Mouse (Mus musculus): ENCODE measurements around the gene Pcmtd2. TPM values are rescaled to one million over a fixed set of nuclear protein-coding genes. Genes with fewer than 3 reads are reported as not detected.
A peak's percentile ranks its signal among the peaks of the same experiment; 100 is the strongest.
"Not testable (repeated sequence)": the region's sequence is repeated elsewhere in the genome, so short reads cannot be mapped to it uniquely, and the experiment has no call there.

Pcmtd2 gene
- total RNA-seq (2015) (14.1 and 14.6 TPM in 2 replicates), total RNA-seq (2017) (15.5 and 22.2 TPM in 2 replicates)

DNA sequence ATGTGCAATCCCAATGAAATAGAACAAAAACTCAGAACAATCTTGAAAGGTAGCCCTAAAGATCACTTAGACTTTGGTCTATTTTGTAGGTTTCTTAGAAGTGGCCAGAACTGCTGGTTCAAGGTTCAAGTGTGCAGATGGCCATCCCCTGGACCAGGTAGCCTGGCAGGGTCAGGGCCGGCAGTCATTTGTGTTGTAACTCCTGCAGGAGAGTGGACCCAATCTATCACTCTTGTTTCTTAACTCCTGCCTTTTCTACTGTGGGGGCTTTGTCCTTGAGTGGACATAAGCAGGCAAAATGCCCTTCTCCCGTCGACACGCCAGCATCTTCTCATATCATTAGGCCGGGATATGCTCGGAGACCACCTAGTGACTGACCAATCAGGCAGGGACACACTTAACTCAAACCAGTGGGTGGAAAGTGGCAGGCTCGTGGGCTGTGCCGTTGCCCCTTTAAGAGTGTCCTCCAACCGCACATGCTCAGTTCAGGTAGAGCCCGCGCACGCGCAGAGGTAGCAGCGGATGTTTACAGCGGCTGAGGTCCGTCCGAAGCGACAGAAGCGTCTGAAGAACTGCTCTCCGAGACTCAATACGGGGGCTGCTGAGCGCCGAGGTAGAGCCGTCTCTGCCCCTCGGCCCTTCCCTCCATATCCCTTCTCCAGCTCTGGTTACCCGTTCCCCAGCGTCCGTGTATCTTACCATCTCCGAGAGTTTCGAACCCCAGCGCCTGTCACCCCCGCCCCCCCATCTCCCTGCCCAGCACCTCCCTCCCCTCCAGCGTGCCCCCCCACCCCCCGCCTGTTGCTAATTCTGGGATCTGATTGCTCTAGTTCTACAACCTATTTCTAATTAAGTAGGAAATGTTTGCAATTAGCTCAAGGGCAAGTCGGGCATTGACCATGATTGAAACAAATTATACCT is at the start of gene Pcmtd2:
Gene Pcmtd2 (plus strand): TSS at position 483 of the 921 bp plus-strand sequence.
- ATAC-seq (replicated peaks; ENCODE audit: poor library complexity) = peak; percentile 95

DNA sequence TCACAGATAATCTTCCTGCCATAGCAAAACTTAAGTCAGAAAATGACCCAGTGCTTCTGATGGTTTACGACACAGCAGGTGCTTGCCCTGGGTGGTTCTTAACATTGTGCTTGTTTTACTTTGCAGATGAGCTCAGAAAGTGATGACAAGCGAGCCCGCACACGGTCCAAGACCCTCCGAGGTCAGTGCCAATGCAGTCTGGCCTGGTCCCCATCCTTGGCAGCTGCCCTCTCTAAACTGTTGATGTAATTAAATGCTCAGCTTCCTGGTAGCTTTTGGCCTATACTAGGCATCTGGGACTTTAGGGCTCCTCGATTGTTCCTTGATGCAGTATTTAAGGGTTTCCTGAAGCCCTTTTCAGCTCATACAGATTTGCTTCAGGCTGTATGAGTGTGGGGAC is 48.3 kb upstream of the Pcmtd2 start:
- no peak for ATAC-seq (replicated peaks; ENCODE audit: poor library complexity)

DNA sequence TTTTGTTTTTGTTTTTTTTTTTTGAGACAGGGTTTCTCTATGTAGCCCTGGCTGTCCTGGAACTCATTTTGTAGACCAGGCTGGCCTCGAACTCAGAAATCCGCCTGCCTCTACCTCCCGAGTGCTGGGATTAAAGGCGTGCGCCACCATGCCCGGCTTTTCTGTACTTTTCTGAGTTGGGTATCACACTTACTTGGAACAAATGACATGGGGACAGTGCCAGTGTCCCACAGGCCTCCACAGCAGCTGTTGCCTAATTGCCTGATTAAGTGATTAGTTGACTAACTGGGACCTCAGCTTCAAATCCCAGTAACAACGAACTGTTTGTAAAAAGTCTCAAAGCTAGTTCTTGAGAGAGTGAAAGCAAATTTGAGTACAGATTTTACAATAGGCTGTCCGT is 44.5 kb upstream of the Pcmtd2 start:
- not testable (repeated sequence) for ATAC-seq (replicated peaks; ENCODE audit: poor library complexity)

DNA sequence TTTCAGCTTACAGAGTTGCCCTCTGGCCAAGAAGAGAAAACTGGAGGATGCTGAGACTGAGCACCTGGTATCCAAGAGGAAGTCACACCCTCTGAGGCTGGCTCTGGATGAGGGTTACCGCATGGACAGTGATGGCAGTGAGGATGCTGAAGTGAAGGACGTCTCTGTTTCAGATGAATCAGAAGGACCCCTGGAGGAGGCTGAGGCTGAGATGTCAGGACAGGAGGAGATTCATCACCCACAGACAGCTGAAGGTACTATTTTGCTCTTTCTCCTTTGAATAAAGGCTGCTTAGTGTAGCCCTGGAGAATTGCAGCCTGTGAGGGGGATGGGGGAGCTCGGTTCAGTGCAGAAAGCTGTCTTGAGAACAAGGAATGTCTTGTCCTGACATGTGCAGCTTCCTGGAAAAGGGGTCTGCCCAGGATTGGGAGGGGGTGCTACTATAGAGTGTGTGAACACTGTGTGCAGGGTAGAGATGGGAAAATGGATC is 42.0 kb upstream of the Pcmtd2 start:
- no peak for ATAC-seq (replicated peaks; ENCODE audit: poor library complexity)

DNA sequence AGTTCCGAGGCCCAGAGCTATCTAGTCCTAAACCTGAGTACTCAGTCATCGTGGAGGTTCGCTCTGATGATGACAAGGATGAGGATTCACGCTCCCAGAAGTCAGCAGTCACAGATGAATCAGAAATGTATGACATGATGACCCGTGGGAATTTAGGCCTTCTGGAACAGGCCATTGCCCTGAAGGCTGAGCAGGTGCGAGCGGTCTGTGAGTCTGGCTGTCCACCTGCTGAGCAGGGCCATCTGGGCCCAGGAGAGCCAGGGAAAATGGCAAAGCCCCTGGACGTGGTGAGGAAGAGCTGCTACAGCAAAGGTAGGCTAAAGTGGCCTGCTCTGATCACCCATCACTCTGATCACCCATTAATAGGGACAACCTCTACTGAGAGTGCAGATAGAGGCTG is 40.0 kb upstream of the Pcmtd2 start:
- no peak for ATAC-seq (replicated peaks; ENCODE audit: poor library complexity)

DNA sequence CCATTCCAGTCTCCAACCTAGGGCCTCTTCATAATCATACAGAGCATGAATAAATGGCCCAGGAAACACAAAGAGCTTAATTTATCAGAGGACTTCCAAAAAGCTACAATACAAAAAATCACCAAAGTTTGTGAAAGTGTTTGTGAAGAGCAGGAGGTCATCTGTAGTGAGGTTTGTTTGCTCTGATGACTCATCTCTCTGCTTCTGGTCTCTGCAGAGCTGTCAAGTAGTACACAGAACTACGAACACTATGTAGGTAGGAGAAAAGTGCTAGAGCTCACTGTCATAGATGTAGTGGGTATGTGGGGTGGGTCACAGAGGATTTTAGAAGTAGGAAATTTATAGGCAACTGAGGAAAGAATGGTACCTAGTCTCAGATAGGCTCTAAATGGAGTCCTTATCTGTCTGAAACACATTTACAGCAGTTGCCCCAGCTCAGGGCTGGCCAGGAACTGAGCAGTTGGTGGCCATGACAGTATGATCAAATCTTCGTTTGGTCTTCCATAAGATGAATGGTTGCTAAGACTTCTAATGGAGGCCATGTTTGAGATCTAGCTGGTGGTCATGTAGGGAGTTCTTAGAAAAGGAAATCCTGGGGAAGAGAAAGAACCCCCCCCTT is 8.5 kb upstream of the Pcmtd2 start:
- peak; percentile 66 for ATAC-seq (replicated peaks; ENCODE audit: poor library complexity)

DNA sequence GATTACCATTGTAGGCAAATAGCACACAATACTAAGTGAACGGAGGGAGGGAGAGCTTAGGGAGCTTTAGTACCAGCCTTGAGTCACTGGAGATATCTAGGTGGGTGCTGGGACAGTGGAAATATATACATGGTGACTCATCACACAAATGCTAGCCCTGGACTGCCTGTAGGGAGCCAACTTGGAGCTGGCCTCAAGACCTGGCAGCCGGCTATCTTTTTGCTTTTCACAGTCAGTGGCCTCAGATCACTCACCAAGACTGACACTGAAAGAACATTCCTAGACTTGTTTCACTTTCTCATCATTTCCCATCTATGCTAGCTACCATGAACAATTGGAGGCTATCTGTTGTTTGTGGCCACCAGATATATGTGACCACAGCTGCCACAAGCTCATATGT is 4.9 kb upstream of the Pcmtd2 start:
- ATAC-seq (replicated peaks; ENCODE audit: poor library complexity) = no peak

DNA sequence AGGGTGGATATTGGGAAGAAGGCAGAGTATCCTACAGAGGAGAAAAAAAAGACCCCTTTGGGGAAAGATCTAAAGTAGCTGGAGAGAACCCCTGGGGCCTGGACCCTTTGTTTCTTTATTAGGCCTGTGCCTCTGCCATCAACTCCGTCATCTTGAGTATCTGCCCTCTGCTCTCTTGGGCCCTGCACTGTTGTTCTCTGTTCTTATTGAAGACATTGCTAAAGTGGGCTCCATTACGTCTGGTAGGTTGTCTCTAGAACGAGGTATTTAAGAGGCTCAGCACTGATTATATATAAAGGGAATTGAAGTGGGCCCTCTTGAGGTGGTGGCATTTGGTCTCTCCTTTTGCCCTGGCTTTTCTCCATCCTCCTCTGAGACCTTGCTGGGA is 633 bp downstream of the Pcmtd2 start:
- 0 out of 2 replicates have a peak, but pooled peaks have one; percentile 10 for ATAC-seq (replicated peaks; ENCODE audit: poor library complexity)

DNA sequence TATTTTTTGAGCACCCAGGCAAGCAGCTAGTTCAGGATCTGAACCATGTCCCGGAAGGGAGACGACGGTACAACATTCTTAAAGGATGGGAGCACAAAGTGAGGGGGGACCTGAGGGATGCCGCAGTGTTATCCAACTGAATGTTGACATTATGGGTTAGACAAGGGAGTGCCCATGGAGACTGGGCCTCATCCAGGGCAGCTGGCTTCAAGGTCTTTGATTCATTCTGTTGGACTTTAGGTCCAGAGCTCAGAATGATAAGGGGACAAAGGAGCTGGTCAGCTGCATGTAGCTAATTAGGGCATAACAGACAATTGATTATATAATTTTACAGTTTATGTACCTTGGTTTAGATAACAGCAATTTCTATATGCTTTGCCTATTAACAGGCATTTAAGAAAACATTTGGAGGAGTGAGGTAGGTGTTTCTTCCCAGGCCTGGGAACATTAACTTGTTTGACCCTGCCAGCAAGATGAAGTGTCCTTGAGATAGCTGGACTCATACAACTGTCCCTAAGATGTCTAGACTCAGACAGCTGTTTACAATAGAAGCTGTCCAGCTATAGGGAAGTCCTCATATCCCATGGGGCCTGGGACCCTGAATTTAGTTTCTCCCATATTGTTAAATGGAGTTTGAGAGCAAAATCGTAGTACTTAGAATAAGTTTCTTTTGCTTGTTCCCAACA is 8.2 kb downstream of the Pcmtd2 start:
- no peak for ATAC-seq (replicated peaks; ENCODE audit: poor library complexity)

DNA sequence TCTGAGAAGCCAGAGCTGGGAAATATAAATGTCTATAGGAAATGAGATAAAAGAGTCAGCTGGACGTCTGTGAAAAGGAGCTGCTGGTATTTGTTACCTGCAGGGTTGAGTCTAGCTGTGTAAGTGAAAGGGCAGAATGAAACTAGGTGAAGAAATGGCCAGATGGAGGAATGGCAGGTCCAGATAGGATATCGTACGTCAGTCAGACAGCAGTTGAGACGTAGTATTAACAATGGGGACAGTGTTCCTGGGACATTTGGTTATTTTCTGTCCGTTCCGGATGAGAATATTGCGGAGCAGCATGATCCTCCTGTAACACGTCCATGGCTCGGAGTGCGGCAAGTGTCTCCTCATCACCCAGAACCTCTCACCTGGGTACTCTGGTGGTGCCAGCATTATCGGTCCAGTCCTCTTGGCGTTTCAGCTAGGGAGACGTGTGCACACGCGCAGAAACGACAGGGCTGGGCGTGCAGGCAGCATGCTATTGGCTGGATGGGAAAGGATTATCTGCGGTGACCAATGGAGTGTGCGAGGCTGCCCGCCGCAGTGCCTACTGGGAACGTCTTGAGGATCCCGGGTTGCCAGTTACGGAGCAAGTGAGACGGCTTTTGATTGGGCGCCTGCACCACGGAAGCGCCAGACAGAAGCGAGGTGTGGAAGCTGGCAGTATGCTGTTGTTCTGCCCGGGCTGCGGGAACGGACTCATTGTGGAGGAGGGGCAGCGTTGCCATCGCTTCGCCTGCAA is 26.3 kb downstream of the Pcmtd2 start, which contains the start of gene Polr3k:
Gene Polr3k (plus strand): TSS at position 547 of the 745 bp plus-strand sequence.
- peak; percentile 94 for ATAC-seq (replicated peaks; ENCODE audit: poor library complexity)

DNA sequence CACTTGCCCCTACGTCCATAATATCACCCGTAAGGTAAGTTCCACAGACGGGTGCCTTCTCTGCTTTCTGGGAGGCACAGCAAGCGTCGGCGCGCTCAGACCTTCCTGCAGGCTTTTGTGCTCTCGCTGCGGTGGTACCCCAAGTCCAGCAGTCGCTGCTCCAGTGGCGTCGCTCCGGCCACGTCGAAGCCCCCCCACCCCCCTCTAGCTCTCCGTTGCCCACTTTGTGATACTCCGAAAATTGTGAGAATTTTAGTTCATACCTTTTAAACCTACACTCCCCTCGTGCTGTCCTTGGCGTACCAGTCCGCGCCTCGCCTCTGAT is 26.8 kb downstream of the Pcmtd2 start:
- ATAC-seq (replicated peaks; ENCODE audit: poor library complexity) = 0 out of 2 replicates have a peak, but pooled peaks have one; percentile 0

DNA sequence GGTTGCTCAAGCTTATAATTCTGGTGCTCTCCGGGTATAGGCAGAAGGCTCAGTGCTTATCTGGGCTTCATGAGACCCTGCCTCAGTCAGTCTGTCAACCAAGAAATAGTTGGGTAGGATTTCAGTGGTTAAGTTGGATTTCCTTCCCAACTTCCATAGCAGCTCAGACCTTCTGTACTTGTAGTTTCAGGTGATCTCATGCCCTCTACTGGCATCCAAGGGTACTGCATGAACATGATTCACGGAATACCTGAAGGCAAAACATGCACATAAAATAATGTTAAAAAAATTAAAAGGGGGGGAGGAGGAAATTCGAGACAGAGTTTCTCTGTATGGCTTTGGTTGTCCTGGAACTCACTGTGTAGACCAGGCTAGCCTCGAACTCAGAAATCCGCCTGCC is 29.3 kb downstream of the Pcmtd2 start:
- ATAC-seq (replicated peaks; ENCODE audit: poor library complexity) = peak; percentile 45

DNA sequence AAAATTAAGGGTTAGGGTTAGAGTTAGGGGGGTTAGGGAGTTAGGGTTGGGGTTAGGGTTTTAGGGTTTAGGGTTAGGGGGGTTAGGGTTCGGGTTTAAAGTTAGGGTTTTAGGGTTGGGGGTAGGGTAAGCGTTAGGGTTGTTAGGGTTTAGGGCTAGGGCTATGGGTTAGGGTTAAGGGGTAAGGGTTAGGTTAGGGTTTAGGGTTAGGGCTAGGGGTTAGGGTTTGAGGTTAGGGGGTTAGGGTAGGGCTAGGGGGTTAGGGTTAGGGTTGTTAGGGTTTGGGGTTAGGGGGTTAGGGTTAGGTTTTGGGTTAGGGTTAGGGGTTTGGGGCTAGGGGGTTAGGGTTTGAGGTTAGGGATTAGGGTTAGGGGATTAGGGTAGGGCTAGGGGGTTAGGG is 33.4 kb downstream of the Pcmtd2 start:
- ATAC-seq (replicated peaks; ENCODE audit: poor library complexity) = no peak

DNA sequence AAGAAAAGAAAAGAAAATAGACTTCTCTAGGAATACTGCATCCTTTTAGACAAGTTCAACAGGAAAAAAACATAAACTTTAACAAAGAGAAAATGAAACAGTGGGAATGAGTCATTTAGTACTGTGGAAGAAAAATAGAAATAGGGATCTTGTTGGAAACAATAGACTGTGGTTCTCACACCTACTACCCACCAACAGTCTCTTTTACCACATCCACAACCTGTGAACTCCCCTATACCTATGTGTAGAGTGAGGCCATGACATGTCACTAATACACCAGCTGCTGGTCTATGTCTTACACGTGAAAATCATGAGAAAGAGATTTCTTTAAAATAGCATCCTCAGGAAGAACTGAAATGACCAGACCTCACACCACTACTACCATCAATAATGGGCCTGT is 41.2 kb downstream of the Pcmtd2 start:
- ATAC-seq (replicated peaks; ENCODE audit: poor library complexity) = no peak

DNA sequence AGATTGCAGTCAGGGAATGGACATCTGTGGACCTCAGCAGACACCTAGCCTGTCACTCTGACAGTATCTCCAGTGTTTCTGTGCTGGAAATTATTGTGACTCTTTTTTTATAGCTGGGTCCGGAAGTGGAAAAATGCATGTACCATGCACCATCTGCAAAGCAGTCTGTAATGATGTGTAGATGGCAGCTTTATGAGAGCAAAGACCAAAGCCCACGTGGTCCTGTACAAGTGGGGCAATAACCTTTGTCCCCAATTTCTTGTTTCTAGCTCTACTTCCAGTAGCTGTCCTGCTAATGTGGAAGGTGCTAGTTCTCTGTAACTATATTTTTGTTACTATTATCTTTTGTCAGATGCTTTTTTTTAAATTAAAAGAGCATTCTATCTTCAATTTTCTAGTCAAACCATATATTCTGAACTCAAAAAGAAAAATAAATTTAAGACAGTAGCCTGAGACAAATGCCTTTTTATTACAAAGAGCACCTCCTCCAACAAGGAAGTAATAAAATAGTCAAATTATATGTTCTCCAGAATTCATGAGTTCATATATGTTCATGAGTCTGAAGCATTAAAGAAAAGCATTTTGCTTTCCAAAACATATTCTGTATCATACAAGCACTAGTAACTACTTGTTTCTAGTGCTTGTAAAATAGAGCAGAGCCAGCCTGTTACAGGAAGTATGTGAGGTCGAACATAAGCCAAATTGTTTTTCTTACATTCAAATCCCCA is 45.5 kb downstream of the Pcmtd2 start:
- no peak for ATAC-seq (replicated peaks; ENCODE audit: poor library complexity)

Other genes with a start within 250 kb of the Pcmtd2 start
- gene Prpf6, start 246.0 kb upstream of the Pcmtd2 start, total RNA-seq (2015) = 19.2 and 20.3 TPM in 2 replicates
- gene Prpf6, start 246.0 kb upstream of the Pcmtd2 start, total RNA-seq (2017) = 79.3 and 93.2 TPM in 2 replicates
- 8.1 and 13.5 TPM in 2 replicates for gene Zfp512b, start 245.1 kb upstream of the Pcmtd2 start, total RNA-seq (2015)
- gene Zfp512b, start 245.1 kb upstream of the Pcmtd2 start, total RNA-seq (2017) = 7.6 and 16.4 TPM in 2 replicates
- 9.0 and 10.9 TPM in 2 replicates for gene Samd10, start 238.6 kb upstream of the Pcmtd2 start, total RNA-seq (2015)
- gene Samd10, start 238.6 kb upstream of the Pcmtd2 start, total RNA-seq (2017) = 2.0 TPM in 2 replicates
- gene Gm29797, start 180.8 kb upstream of the Pcmtd2 start, total RNA-seq (2015) = not detected in 2 replicates
- gene Gm29797, start 180.8 kb upstream of the Pcmtd2 start, total RNA-seq (2017) = not detected in 2 replicates
- not detected in 2 replicates for gene Sox18, start 166.2 kb upstream of the Pcmtd2 start, total RNA-seq (2015)
- not detected in 2 replicates for gene Sox18, start 166.2 kb upstream of the Pcmtd2 start, total RNA-seq (2017)
- 21.5 and 22.3 TPM in 2 replicates for gene Tcea2, start 157.5 kb upstream of the Pcmtd2 start, total RNA-seq (2015)
- gene Tcea2, start 157.5 kb upstream of the Pcmtd2 start, total RNA-seq (2017) = 8.7 and 9.8 TPM in 2 replicates
- gene Rgs19, start 143.9 kb upstream of the Pcmtd2 start, total RNA-seq (2015) = 330 and 337 TPM in 2 replicates
- gene Rgs19, start 143.9 kb upstream of the Pcmtd2 start, total RNA-seq (2017) = 81.1 and 100 TPM in 2 replicates
- not detected in 2 replicates for gene Lkaaear1, start 139.4 kb upstream of the Pcmtd2 start, total RNA-seq (2015)
- not detected in 2 replicates for gene Lkaaear1, start 139.4 kb upstream of the Pcmtd2 start, total RNA-seq (2017)
- gene Oprl1, start 122.8 kb upstream of the Pcmtd2 start, total RNA-seq (2015) = not detected in 2 replicates
- gene Oprl1, start 122.8 kb upstream of the Pcmtd2 start, total RNA-seq (2017) = not detected in 2 replicates
- not detected in 2 replicates for gene Myt1, start 74.5 kb upstream of the Pcmtd2 start, total RNA-seq (2015)
- gene Myt1, start 74.5 kb upstream of the Pcmtd2 start, total RNA-seq (2017) = not detected in 2 replicates
- 34.7 and 38.3 TPM in 2 replicates for gene Polr3k, start 26.5 kb downstream of the Pcmtd2 start, total RNA-seq (2015)
- 30.3 and 31.9 TPM in 2 replicates for gene Polr3k, start 26.5 kb downstream of the Pcmtd2 start, total RNA-seq (2017)
- gene Gm14496, start 153.3 kb downstream of the Pcmtd2 start, total RNA-seq (2015) = not detected in 2 replicates
- not detected in 2 replicates for gene Gm14496, start 153.3 kb downstream of the Pcmtd2 start, total RNA-seq (2017)